Mouse (Mus musculus) frontal cortex, postnatal 10 days (tissue): ENCODE measurements around the gene Tmem179.

Experiments used
- DNase-seq, 2 experiments: peaks; one replicate each; pipeline ENCODE4 v3.0.0; 2022; ENCODE audit warnings: low spot score in 2 of 2, mixed read lengths in 1 of 2

The Tmem179 gene

DNA sequence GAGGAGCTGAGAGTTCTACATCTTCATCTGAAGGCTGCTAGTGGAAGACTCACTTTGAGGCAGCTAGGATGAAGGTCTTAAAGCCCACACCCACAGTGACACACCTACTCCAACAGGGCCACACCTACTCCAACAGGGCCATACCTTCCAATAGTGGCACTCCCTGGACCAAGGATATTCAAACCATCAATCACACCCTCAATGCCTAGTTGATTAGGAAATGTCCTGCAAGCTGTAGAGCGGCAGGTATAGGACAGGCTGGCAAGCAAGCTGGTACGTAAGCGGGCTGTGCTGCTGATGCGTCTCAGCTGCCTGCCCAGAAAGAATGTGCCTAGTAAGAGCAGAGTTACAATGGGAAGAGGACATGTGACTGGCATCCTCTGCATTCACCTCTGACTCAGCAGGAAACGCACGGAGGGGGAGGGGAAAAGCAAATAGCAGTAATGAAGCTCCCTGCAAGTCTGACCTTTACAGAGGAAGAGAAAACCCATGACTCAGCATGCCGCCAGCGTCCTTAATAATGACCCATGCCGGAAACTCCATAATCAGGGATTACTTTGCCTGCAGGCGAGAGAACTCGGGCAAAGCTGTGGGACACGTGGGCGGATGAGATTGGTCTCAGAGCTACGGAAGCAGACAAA lies at the start of gene Tmem179:
TSS of gene Tmem179 (minus strand) at position 51 of the 641 bp plus-strand sequence.
- no peak for DNase-seq

DNA sequence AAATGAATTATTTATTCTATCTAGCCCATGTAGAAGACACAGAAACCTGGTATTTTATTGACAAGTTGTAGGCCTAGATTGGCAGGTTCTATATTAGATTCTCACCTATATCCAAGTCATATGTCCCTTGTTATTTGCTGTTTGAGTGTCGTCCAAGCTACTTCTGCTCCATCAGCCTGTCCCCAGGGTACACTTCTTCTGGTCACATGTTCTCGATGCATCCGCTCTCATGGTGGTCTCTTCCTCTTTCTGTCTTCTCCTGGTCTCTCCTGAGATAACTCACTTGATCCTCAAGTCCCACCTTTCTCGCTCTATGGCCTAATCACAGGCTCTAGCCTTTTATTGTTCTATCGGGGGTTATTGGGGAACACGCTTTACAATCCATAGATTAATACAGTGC lies 46.5 kb upstream of the Tmem179 start:
- no peak for DNase-seq

DNA sequence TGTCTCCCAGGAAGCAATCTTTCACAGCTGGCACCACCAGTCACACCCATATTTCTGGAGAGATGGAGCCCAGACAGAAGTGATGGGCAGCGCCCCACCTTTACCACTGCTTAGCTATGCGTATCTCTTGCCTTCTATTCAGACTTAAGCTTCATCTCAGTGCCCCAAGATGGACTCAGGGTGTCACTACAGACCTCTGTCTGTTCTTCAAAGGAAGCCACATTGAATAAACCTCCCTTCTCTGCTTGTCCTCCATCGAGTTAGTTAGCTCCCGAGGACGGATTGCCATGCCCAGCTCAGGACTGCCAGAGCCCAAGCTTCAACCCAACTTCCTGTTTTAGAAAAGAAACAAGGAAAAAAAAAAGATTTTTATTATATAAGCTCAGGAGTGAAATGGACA lies 45.9 kb upstream of the Tmem179 start:
- no peak for DNase-seq

DNA sequence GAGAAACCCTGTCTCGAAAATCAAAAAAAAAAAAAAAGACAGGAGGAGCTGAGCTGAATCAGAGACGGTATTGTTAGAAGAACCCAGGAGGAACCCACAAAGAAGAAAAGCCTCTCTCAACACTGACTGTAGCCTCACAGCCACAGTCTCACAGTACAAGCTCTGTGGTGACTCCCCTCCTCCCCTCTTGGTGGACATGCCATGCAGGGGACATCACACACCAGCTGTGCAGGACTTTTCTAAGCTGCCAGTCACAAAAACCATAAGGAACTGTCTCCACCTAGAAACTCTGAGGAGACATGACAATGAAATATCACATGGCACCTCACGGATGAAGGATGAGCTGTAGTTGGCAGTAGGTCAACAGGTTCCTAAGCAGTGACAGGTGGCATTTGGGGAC lies 44.6 kb upstream of the Tmem179 start:
- no peak for DNase-seq

DNA sequence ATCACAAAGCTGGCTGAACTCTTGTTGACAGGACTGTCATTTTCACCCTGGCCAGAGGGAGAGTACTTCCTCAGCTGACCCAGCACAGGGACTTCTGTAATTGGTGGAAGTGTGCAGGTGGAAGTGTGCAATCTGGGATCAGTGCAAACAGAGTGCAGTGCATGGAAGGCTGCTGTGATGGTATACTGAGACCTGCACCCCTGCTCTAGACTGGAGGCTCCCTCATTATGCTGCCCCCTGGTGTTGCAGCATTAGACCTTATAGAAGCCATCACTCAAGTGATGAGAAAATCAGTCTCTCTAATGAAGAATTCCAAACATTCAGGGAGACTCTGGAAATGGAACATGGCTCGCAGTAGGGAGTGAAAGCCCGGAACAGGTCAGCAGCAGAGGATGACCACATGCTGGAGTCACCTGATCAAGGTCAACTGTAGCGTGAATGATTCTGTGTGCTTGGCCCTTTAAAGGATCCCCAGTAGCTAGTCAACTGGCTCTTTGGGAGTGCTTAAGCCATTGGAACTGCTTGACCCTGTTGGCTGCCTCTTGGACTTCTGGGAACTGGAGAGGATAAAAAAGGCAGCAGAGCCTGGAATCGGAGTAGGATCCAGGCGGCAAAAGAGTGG lies 43.7 kb upstream of the Tmem179 start:
- DNase-seq: no peak

DNA sequence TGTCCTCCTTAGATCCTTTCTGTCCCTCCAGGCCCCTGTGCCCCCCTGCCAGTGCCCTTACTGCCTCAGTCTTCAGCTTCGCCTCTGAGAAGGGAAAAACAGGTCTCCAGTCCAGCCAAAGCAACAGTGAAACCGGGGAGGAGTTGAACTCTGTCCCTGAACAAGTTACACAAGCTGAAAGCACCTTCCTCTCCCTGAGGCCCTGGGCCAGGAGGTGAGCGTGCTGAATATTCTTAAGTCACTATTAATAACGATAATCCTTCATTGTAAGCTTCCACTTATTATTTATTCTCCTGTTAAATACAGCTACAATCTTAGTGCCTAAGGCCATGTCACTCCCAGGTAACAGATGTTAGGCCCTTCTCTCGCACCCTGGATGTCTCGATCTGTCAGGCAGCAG lies 43.1 kb upstream of the Tmem179 start:
- no peak for DNase-seq

DNA sequence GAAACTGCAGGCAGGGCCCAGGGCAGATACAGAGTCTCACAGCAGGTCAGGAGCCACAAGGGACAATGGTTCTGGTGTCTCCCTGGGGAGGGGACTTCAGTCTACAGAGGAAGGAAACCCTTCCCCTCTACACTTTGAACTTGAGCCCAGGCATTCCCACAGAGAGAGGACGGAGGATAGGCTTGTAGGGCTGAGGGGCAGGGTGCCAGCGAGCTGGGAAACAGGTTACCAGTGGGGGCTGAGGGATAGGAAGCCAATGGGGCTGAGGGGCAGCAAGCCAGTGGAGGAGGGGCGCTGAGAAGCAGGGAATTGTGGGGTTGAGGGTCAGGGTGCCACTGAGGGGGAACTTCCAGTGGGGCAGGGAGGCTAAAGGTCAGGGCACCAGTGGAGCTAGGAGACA lies 42.7 kb upstream of the Tmem179 start:
- no peak for DNase-seq

DNA sequence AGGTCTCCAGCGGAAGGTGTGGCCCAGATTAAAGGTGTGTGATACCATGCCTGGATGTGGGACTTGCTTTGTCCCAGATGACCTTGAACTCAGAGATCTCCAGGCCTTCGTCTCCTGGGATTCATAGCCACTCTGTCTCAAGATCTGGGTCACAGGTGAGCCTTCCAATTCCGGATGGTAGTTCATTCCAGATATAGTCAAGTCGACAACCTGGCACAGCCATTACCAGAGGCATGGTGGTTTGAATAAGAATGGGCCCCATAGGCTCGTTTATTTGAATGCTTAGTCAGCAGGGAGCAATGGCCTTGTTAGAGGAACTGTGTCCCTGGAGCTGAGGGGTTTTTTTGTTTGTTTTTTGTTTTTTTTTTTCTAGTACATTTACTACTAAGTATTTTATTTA lies 40.7 kb upstream of the Tmem179 start:
- no peak for DNase-seq

DNA sequence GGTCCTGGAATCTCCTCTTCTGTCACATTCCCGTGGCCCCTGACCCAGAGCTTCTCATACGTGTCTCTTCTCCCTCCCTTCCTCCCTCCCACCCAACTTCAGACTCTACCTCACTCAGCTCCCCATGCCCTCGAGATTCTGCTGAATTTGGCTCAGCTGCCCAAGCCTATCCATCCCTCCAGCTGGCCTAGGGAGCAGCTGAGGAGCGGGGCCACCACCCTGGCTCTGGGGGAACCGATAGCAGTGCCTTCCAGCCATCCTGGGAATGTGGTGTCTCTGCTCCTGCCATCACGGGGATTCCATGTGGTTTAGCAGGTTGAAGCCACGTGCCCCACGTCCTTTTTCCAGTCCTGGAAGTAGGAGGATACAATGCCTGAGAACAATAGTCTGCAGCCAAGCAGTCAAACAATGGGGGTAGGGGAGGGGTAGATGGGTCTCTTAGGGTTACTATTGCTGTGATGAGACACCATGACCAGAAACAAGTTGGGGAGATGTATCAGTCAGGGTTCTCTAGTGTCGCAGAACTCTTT lies 40.0 kb upstream of the Tmem179 start:
- DNase-seq: no peak

DNA sequence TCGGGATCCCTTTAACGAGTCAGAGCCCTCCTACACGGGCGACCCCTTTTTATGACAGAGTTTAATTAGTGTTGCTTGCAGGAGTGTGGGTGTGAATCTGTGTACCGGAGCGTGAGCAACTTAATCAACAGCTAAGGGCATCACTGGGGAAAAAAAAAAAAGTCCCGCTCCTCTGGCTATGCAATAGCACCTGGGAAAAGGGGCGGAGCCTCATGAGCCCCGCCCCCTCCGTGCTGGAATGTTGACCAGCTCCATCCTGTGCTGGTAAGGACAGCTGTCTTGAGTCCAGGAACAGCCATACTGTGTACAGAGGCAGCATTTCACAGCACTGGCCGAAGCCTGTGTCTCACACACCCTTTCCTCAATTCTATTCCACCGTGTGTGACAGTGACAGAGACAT lies 38.4 kb upstream of the Tmem179 start:
- DNase-seq: no peak

DNA sequence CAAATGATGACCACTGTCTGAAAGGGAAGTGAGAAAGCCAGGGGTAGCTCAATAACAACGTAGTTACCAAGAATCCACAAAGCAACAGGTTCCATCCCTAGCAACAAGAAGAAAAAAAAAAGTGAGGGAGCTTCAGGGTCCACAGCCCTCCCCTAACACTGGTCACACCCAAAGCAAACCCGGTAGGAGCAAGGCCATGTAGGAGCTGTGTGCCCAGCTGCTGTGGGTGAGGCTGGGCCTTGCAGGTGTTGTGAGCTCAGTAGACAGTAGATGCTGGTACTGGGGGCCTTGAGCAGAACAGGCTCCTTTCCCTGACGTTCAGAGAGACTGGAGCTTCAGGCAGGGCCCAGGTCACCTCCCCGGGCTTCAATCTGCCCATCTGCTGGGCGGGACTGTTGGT lies 36.0 kb upstream of the Tmem179 start:
- DNase-seq: no peak

DNA sequence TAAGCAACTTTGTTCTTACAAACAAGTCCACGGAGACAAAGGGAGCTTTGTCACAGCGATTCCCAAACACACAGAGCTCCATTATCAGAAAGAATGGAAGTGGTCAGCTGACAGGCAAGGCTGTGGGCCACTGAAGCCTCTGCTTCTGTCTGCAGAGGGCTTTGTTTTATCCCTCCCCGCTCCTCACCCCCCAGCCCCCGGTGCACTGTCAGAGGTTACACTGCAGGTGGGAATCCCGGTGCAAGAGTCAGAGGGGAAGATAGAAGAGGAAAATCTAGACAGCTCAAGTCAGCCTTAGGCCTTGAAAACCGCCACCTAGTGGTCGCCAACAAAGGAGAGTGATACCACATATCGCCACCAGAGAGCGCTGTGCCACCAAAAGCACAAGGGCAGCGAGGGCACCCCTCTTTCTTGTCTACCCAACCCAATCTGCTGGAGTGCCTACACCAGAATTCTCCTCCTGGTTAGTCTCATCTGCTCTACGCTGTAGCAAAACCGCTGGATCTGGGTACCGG lies 35.4 kb upstream of the Tmem179 start:
- DNase-seq: peak; percentile 72 to 89

DNA sequence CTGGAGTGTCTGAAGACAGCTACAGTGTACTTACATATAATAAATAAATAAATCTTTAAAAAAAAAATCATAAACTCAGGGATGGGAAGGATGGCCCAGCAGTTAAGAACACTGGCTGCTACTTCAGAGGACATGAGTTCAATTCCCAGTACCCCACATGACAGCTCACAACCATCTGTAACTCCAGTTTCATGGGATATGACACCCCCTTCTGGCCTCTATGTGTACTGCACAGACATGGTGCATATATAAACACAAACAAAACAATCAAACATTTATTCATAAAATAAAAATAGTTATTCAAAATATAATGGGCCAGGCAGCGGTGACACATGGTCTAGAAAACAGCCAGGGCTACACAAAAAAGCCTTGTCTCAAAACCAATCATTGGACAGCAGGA lies 32.7 kb upstream of the Tmem179 start:
- DNase-seq: no peak

DNA sequence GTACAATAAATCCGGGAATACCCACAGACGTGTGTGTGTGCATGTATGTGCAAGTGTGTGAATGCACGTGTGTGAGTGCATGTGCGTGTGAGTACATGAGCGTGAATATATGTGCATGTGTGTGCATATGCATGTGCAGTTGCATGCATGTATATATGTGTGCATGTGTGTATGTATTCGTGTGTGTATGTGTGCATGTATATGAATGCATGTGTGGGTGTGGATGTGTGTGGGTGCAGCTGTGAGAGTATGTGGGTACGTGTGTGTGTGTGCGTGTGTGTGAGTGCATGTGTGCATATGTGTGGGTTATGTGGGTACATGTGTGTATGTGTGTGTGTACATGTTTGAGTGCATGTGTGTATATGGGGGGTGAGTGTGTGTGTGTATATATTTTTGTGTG lies 29.6 kb upstream of the Tmem179 start:
- DNase-seq: no peak

DNA sequence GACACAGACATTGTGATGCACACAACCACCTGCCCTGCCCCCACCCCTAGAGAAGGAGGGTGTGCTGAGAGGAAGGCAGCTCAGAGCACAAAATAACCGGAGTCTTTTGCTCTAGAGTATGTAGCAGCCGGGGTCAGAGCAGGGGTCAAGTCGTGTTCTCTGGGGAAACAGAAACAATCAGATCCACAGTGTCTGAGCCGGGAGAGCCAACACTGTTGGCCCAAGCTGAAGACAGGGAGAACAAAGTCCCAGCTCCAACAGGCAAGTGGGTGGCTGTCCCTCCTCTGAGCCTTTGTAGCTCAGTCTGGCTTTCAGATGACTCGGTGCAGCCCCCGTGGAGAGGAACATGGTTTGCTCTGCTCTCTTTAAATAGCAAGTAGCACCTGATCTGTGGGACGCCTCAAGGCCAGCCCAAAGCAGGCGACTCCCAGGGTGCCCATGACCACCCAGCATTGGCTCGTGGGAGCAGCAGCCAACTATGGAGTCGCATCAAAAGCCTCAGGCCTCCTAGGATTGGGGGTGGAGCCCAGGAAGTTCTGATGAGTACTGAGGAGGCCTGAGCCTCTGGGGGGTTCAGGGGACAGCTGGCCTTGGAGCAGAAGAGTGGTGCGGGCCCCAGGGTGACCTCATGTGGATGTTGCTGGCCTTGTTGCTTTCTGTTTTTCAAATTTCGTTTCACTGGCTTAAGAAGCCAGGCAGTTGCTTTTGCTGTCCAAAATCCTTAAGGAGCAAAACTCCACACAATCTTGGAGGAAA lies 28.6 kb upstream of the Tmem179 start:
- DNase-seq: no peak

DNA sequence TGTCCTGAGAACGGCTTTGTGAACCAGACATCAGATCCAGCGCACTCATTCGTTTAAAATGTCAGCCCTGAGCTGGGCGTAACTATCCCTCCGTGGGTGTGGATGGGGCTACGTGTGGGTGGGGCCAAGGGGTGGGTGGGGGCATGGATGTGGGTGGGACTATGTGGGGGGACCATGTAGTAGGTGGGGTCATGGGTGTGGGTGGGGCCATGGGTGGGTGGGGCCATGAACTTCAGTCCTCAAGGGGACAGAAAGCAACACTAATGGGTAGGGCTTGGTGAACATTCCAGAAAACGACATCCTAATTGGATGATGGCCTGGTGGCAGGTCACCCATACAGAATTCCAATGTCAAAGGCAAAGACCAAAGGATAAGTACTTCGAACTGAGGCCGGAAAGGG lies 27.4 kb upstream of the Tmem179 start:
- no peak for DNase-seq

DNA sequence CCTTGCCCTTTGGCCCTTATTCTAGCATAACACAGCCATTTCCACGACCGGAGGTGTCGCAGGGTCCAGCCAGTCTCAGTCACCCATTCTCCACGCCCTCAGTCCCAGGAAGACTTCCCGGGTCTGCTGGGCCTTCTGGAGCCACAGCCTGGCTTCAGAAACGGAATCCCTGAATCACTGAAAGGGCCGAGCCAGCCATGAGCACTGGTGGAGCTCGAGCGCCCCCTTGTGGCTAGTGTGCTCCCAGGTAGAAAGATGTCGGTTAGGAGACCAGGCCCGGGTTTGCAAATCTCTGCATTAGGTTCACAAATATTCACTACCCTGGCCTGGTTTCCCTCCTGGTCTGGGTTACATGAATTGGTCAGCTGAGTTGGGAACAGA lies 26.4 kb upstream of the Tmem179 start:
- DNase-seq: peak; percentile 66 to 91

DNA sequence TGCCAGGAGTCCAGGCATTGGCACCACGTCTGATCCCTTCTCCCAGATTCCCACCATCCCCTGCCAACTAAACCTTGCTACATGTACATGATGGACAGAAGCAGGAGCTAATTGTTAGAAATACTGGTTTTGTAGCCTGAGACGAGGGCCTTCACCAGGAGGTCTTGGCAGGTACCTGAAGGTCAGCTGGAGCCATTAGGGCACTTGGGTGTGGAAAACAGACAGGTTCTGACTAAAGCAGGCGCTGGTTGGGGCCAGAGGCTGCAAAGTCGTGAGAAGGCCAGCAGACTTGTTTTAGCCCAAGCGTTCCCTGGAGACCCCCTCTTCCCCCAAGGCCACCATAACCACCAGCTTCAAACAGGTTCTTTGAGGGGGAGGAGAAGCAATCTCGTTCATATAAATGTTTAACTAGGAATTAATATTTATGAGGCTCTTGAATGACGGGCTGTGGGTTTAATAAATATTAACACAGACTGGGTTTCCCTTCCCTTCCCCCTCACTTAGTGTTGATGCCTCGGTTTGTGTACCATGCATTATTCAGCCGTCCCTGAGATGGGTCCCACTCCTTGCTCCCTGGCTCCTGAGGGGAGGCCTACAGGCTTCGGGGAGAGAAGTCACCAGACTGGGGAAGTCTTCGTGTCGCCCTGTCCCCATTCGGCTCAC lies 25.8 kb upstream of the Tmem179 start:
- no peak for DNase-seq

DNA sequence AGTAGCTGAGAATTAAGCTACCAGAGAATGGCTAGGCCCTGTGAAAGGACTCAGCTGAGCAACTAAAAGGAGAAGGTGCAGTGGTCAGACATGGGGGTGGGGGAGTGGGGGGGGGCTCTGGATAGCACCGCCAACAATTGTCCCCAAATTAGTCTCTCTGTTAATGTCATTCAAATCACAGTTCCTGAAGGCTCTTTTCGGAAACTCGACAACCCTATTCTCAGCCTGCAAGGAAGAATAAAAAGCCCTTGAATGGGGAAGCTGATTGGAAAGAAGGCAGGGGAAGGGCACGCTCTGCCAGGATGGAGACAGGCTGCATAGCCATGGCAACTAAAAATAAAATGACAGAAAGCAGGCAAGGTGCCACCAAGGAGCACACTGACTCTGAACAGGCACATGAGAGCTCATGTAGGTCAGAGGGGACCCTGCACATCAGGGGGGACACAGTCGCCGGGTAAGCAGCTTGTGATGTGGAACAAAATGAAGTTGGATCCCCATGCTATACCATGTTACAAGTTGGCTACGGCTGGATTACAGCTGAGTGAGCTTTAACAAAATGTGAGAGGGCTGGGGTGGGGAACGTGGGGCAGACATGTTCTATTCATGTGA lies 25.0 kb upstream of the Tmem179 start:
- peak in 1 of 2 experiments; percentile 38 for DNase-seq

DNA sequence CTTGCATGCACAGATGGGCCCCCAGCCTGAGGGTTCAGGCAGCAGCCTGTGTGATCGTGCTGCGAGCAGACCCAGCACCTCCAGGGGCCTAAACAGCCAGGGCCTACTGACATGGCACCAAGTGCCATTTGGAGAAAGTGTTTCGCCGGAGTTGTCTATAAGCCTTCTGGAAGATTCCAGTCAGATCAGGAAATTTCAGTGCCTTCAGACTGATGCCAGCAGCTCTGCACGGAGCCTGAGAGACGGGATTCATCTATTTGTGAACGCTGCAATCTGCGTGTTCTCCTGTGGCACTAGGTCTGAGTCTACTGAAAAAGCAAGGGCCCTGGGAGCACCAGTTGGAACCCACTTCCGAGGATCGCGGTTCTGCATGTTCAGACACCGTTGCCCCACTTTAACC lies 23.8 kb upstream of the Tmem179 start:
- DNase-seq: no peak

DNA sequence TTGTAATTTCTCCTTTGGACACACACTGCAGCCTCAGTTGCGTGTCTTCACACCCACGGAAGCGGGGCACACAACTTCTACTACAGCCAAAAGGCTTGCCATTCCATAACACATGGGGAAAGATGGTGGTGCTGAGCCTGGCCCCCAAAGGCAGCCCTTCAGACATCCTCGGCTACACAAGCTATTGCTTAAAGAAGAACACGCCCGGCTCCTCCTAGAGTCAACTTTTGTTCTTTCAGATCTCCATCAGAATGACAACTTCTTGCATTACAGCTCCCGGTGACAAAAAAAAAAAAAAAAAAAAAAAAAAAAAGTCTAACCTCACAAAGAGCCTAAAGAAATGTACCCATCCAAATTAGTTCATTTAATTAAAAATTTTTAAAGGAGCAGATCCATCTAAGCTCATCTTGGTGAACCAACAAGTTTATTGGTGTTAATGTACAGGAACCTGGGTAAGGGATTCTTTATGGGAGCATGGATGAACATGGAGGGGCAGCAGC lies 23.0 kb upstream of the Tmem179 start:
- DNase-seq: no peak

DNA sequence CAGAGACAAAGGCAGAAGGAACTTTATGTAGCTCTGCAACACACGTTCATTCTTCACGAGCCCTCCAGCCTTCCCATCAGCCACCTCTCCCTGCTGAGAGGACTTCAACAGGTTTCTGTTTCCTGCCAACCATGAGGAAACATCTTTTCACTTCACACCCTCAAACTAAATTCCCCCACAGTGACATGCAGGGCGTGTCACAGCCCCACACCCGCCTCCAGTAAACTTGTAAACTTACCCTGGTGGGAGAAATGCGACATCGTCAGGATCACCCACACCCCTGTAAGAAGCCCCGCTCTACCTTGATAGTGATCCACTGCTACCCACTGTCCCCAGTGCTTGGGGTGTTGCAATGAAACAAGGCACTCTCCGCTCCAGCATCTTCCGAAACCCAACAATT lies 21.8 kb upstream of the Tmem179 start:
- DNase-seq: no peak
